Mouse (Mus musculus): ENCODE measurements around the gene Abca2. TPM values are rescaled to one million over a fixed set of nuclear protein-coding genes. Genes with fewer than 3 reads are reported as not detected.
"Not testable (repeated sequence)": the region's sequence is repeated elsewhere in the genome, so short reads cannot be mapped to it uniquely, and the experiment has no call there.

Gene Abca2
- polyA plus RNA-seq, 1 experiment from 2014 or later, result 1.2 TPM

GRCm38 (mm10) chr2:25400764-25401163 is 27.7 kb upstream of the Abca2 start:
- Histone ChIP-seq H3K36me3 (replicated peaks) (no peaks in the 10 kb centered on the region), H3K4me2 (peak overlapping the region; percentile 33; the same call in 1 of the 2 replicates), H3K4me1 (replicated peaks) (peaks cover 16% of the 10 kb centered on the region), H3K4me3 (replicated peaks) (no peak overlapping the region), H3K9me3 (replicated peaks) (no peaks in the 10 kb centered on the region), H3K9ac (no peak overlapping the region), H3K27me3 (peaks cover 99% of the 10 kb centered on the region), H3K27ac (replicated peaks) (no peak overlapping the region)
- no peak for ATAC-seq (ENCODE audit: insufficient read depth)
- WGBS (ENCODE audit: insufficient replicate concordance), result 4% methylated on average over 17 of the region's 17 CpGs

GRCm38 (mm10) chr2:25402377-25402971 is 26.0 kb upstream of the Abca2 start:
- Histone ChIP-seq H3K36me3 (replicated peaks) (no peaks in the 10 kb centered on the region), H3K27me3 (peaks cover 98% of the 10 kb centered on the region), H3K4me2 (peak overlapping the region; percentile 57), H3K4me3 (replicated peaks) (peak overlapping the region; percentile 47), H3K27ac (replicated peaks) (no peak overlapping the region), H3K4me1 (replicated peaks) (peaks cover 9% of the 10 kb centered on the region), H3K9me3 (replicated peaks) (no peaks in the 10 kb centered on the region), H3K9ac (no peak overlapping the region)
- WGBS (ENCODE audit: insufficient replicate concordance), result 2% methylated on average over 13 of the region's 13 CpGs
- no peak; the same call in 1 of the 2 replicates for ATAC-seq (ENCODE audit: insufficient read depth)

DNA sequence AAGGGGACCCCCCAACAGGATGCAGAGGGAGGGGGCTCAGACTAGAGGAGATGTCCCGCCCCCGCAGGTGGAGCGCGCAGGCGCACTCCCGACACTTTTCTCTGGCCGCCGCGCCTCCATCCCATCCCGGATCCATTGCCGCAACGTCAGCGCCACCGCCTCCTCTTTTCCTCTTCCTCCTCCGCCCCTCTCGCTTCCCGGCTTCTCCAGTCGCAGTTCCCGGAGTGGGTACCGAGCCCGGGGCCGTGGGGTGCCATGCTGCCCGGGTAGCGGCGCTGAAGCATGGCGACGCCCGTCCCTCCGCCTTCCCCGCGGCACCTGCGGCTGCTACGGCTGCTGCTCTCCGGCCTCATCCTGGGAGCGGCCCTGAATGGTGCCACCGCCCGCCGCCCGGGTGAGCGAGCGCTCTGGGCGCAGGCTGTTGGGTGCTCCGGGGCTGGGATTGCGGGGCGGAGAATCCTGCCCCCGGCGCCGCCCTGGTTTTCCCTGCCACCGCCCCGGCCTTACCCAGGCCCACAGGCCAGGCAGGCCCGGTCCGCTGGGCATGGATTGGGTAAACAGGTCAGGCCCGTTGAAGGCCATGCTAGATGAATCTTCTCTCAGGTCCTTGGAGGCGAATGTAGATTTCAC is 25.4 kb upstream of the Abca2 start:
- Histone ChIP-seq H3K9ac (0 out of 2 replicates have a peak overlapping the region, but pooled peaks have one; percentile 12), H3K9me3 (replicated peaks) (no peaks in the 10 kb centered on the region), H3K4me3 (replicated peaks) (peak overlapping the region; percentile 47), H3K4me1 (replicated peaks) (peaks cover 9% of the 10 kb centered on the region), H3K27me3 (peaks cover 94% of the 10 kb centered on the region), H3K27ac (replicated peaks) (no peak overlapping the region), H3K4me2 (peak overlapping the region; percentile 57), H3K36me3 (replicated peaks) (no peaks in the 10 kb centered on the region)
- no peak for ATAC-seq (ENCODE audit: insufficient read depth)
- 4% methylated on average over 54 of the region's 54 CpGs for WGBS (ENCODE audit: insufficient replicate concordance)

- no peak for ATAC-seq (ENCODE audit: insufficient read depth)
Measured at GRCm38 (mm10) chr2:25403994-25404393, 24.5 kb upstream of the Abca2 start.

GRCm38 (mm10) chr2:25408908-25409307 is 19.6 kb upstream of the Abca2 start:
- H3K9me3 ChIP-seq (replicated peaks), result no peaks in the 10 kb centered on the region
- peaks cover 44% of the 10 kb centered on the region for H3K27me3 ChIP-seq
- no peaks in the 10 kb centered on the region for H3K36me3 ChIP-seq (replicated peaks)
- H3K9ac ChIP-seq, result no peak overlapping the region
- H3K4me3 ChIP-seq (replicated peaks), result no peak overlapping the region
- no peak for ATAC-seq (ENCODE audit: insufficient read depth)
- H3K4me2 ChIP-seq, result no peak overlapping the region
- WGBS (ENCODE audit: insufficient replicate concordance), result 69% methylated on average over 10 of the region's 10 CpGs
- H3K27ac ChIP-seq (replicated peaks), result no peak overlapping the region
- no peaks in the 10 kb centered on the region for H3K4me1 ChIP-seq (replicated peaks)

More at GRCm38 (mm10) chr2:25403994-25404393, 24.5 kb upstream of the Abca2 start:
- Histone ChIP-seq H3K4me2 (no peak overlapping the region), H3K9ac (no peak overlapping the region), H3K9me3 (replicated peaks) (no peaks in the 10 kb centered on the region), H3K4me3 (replicated peaks) (no peak overlapping the region), H3K27ac (replicated peaks) (no peak overlapping the region), H3K27me3 (peaks cover 91% of the 10 kb centered on the region), H3K36me3 (replicated peaks) (no peaks in the 10 kb centered on the region), H3K4me1 (replicated peaks) (peaks cover 9% of the 10 kb centered on the region)
- 47% methylated on average over 4 of the region's 4 CpGs for WGBS (ENCODE audit: insufficient replicate concordance)

GRCm38 (mm10) chr2:25413436-25413835 is 15.1 kb upstream of the Abca2 start:
- not testable (repeated sequence) for H3K36me3 ChIP-seq (replicated peaks); H3K9me3 ChIP-seq (replicated peaks); H3K27ac ChIP-seq (replicated peaks); ATAC-seq (ENCODE audit: insufficient read depth); H3K4me2 ChIP-seq; H3K4me3 ChIP-seq (replicated peaks); H3K9ac ChIP-seq; H3K27me3 ChIP-seq; H3K4me1 ChIP-seq (replicated peaks)

DNA sequence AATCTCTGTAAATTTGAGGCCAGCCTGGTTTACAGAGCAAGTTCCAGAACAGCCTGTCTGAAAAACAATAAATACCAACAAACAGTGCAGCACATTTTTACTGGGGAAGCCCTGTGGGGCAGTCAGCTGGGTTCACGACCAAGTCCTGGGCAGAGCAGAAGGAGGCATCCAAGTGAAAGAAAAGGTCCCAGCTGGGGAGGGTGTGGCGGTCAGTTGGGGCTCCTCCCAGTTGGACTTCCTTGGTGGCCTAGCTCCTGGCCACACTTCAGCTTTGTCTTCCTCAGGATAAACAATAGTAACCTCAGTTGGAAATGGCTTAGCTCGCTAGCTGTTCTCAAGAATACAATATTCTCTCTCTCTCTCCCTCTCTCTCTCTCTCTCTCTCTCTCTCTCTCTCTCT is 11.1 kb upstream of the Abca2 start:
- H3K4me1 ChIP-seq (replicated peaks), result no peaks in the 10 kb centered on the region; the same call in 1 of the 2 replicates
- no peak overlapping the region for H3K4me3 ChIP-seq (replicated peaks)
- no peaks in the 10 kb centered on the region for H3K36me3 ChIP-seq (replicated peaks)
- H3K9ac ChIP-seq, result no peak overlapping the region
- H3K4me2 ChIP-seq, result no peak overlapping the region
- H3K27ac ChIP-seq (replicated peaks), result no peak overlapping the region
- WGBS (ENCODE audit: insufficient replicate concordance), result 27% methylated on average over 3 of the region's 3 CpGs
- ATAC-seq (ENCODE audit: insufficient read depth), result no peak
- H3K27me3 ChIP-seq, result no peaks in the 10 kb centered on the region
- H3K9me3 ChIP-seq (replicated peaks), result no peaks in the 10 kb centered on the region

- H3K4me2 ChIP-seq, result no peak overlapping the region
- no peak for ATAC-seq (ENCODE audit: insufficient read depth)
- no peaks in the 10 kb centered on the region for H3K36me3 ChIP-seq (replicated peaks)
- no peak overlapping the region for H3K9ac ChIP-seq
- 19% methylated on average over 3 of the region's 3 CpGs for WGBS (ENCODE audit: insufficient replicate concordance)
- H3K4me1 ChIP-seq (replicated peaks), result no peaks in the 10 kb centered on the region; the same call in 1 of the 2 replicates
- H3K27ac ChIP-seq (replicated peaks), result no peak overlapping the region
- no peaks in the 10 kb centered on the region for H3K9me3 ChIP-seq (replicated peaks)
- peaks cover 18% of the 10 kb centered on the region; the same call in 1 of the 2 replicates for H3K27me3 ChIP-seq
- H3K4me3 ChIP-seq (replicated peaks), result no peak overlapping the region
Measured at GRCm38 (mm10) chr2:25421896-25422295, 6.6 kb upstream of the Abca2 start.

- no peak within 1 kb of the TSS for H3K9ac ChIP-seq
Measured at GRCm38 (mm10) chr2:25422587-25423410, 5.7 kb upstream of the Abca2 start, which contains the start of gene Fut7. Fut7 (plus strand) TSS chr2:25423267.

GRCm38 (mm10) chr2:25423626-25424025 is 4.9 kb upstream of the Abca2 start:
- H3K4me3 ChIP-seq (replicated peaks), result no peak overlapping the region
- peaks cover 21% of the 10 kb centered on the region for H3K27me3 ChIP-seq
- H3K4me1 ChIP-seq (replicated peaks), result peaks cover 8% of the 10 kb centered on the region
- no peaks in the 10 kb centered on the region for H3K9me3 ChIP-seq (replicated peaks)
- 24% methylated on average over 1 of the region's 1 CpGs for WGBS (ENCODE audit: insufficient replicate concordance)
- no peak overlapping the region for H3K9ac ChIP-seq
- H3K27ac ChIP-seq (replicated peaks), result 0 out of 2 replicates have a peak overlapping the region, but pooled peaks have one; percentile 38
- no peaks in the 10 kb centered on the region for H3K36me3 ChIP-seq (replicated peaks)
- ATAC-seq (ENCODE audit: insufficient read depth), result no peak
- peak overlapping the region; percentile 15 for H3K4me2 ChIP-seq

More at GRCm38 (mm10) chr2:25422587-25423410, 5.7 kb upstream of the Abca2 start, which contains the start of gene Fut7:
- no peak within 1 kb of the TSS for H3K4me3 ChIP-seq (replicated peaks)
- 17% methylated on average over 17 of the region's 17 CpGs for WGBS (ENCODE audit: insufficient replicate concordance)
- H3K9me3 ChIP-seq (replicated peaks), result no peaks in the 10 kb centered on the region
- H3K27ac ChIP-seq (replicated peaks), result peak within 1 kb of the TSS; percentile 53
- peaks cover 18% of the 10 kb centered on the region; the same call in 1 of the 2 replicates for H3K27me3 ChIP-seq
- peaks cover under 1% of the 10 kb centered on the region; the same call in 1 of the 2 replicates for H3K4me1 ChIP-seq (replicated peaks)
- peak within 1 kb of the TSS; percentile 25 for H3K4me2 ChIP-seq
- H3K36me3 ChIP-seq (replicated peaks), result no peaks in the 10 kb centered on the region
- ATAC-seq (ENCODE audit: insufficient read depth), result peak; percentile 38; the same call in 1 of the 2 replicates

GRCm38 (mm10) chr2:25425481-25425880 is 3.0 kb upstream of the Abca2 start:
- Histone ChIP-seq H3K4me1 (replicated peaks) (peaks cover 21% of the 10 kb centered on the region), H3K27me3 (peaks cover 39% of the 10 kb centered on the region), H3K9ac (no peak overlapping the region), H3K36me3 (replicated peaks) (no peaks in the 10 kb centered on the region), H3K9me3 (replicated peaks) (no peaks in the 10 kb centered on the region), H3K4me3 (replicated peaks) (no peak overlapping the region), H3K27ac (replicated peaks) (no peak overlapping the region), H3K4me2 (no peak overlapping the region)
- ATAC-seq (ENCODE audit: insufficient read depth), result no peak
- WGBS (ENCODE audit: insufficient replicate concordance), result 62% methylated on average over 27 of the region's 27 CpGs

Data from liver, embryonic 15.5 days (tissue).